Mouse (Mus musculus) myocyte (in vitro differentiated cells): ENCODE data around the gene Thap7.
"Not testable (repeated sequence)": the region's sequence is repeated elsewhere in the genome, so short reads cannot be mapped to it uniquely, and the experiment has no call there.

Source experiments
- MAX ChIP-seq: IDR thresholded peaks from one replicate; pipeline ENCODE4 v1.6.1; 2011; ENCODE audit warnings: low read depth, mild to moderate bottlenecking, control low read depth
- MYOD1 ChIP-seq, 3 experiments: IDR thresholded peaks; one replicate each; pipeline ENCODE4 v1.6.1; 2011; ENCODE audit warnings: control low read depth in 2 of 3, low read depth in 2 of 3, mild to moderate bottlenecking in 2 of 3, moderate library complexity in 1 of 3; ENCODE audit not compliant: insufficient read length in 2 of 3, control insufficient read depth in 1 of 3
- MYOG ChIP-seq, 3 experiments: IDR thresholded peaks; one replicate each; pipeline ENCODE4 v1.6.1; 2011; ENCODE audit warnings: control low read depth in 2 of 3, low read depth in 2 of 3, mild to moderate bottlenecking in 2 of 3; ENCODE audit not compliant: insufficient read length in 2 of 3, control insufficient read depth in 1 of 3, insufficient read depth in 1 of 3
- POLR2A ChIP-seq: IDR thresholded peaks from one replicate; pipeline ENCODE4 v1.6.1; 2011; ENCODE audit warnings: low read depth, mild to moderate bottlenecking, control low read depth, moderate library complexity; ENCODE audit not compliant: insufficient read length
- POLR2AphosphoS2 ChIP-seq: IDR thresholded peaks from one replicate; pipeline ENCODE4 v1.6.1; 2011; ENCODE audit warnings: low read depth, control low read depth; ENCODE audit not compliant: insufficient read length
- REST ChIP-seq: IDR thresholded peaks from one replicate; pipeline ENCODE4 v1.6.1; 2011; ENCODE audit warnings: mild to moderate bottlenecking, control low read depth, moderate library complexity; ENCODE audit not compliant: insufficient read depth, insufficient read length
- SRF ChIP-seq: IDR thresholded peaks from one replicate; pipeline ENCODE4 v1.6.1; 2011; ENCODE audit warnings: low read depth; ENCODE audit not compliant: control insufficient read depth, insufficient read length
- TCF12 ChIP-seq: IDR thresholded peaks from one replicate; pipeline ENCODE4 v1.6.1; 2011; ENCODE audit warnings: mild to moderate bottlenecking, control low read depth; ENCODE audit not compliant: poor library complexity, insufficient read depth, severe bottlenecking
- TCF3 ChIP-seq: IDR thresholded peaks from one replicate; pipeline ENCODE4 v1.6.1; 2011; ENCODE audit warnings: low read depth, control low read depth; ENCODE audit not compliant: insufficient read length
- USF1 ChIP-seq: IDR thresholded peaks from one replicate; pipeline ENCODE4 v1.6.1; 2011; ENCODE audit warnings: low read depth, mild to moderate bottlenecking, control low read depth, moderate library complexity

- not testable (repeated sequence) for TF ChIP-seq POLR2A; USF1; MYOD1 (IDR thresholded peaks at IDR 0.05; ENCODE audit: control insufficient read depth in 1 of 3, insufficient read length in 2 of 3, low read depth in 2 of 3); POLR2AphosphoS2; MAX; MYOG (IDR thresholded peaks at IDR 0.05; ENCODE audit: control insufficient read depth in 1 of 3, insufficient read depth in 1 of 3, insufficient read length in 2 of 3, low read depth in 2 of 3); SRF; REST; TCF12; TCF3
Measured at GRCm38 (mm10) chr16:17508031-17508430, 22.9 kb downstream of the Thap7 start.
